Mouse (Mus musculus) ES-E14 (cell line): ENCODE data around the gene BC017158.

Experiments used
- HCFC1 ChIP-seq: IDR thresholded peaks from 2 replicates; pipeline ENCODE4 v1.6.1; 2012; ENCODE audit warnings: low read length, inconsistent platforms, borderline replicate concordance; ENCODE audit not compliant: insufficient read depth
- MAFK ChIP-seq: IDR thresholded peaks from 2 replicates; pipeline ENCODE4 v1.6.1; 2014; ENCODE audit warnings: mild to moderate bottlenecking, low read depth, low read length, inconsistent platforms; ENCODE audit not compliant: insufficient read depth
- ZC3H11A ChIP-seq: IDR thresholded peaks from 2 replicates; pipeline ENCODE4 v1.6.1; 2012; ENCODE audit warnings: low read depth, mild to moderate bottlenecking, inconsistent platforms, low read length, borderline replicate concordance
- ZNF384 ChIP-seq: IDR thresholded peaks from 2 replicates; pipeline ENCODE4 v1.6.1; 2012; ENCODE audit warnings: low read depth, low read length, inconsistent platforms

GRCm38 (mm10) chr7:128242331-128242730 is 55.6 kb downstream of the BC017158 start:
- TF ChIP-seq HCFC1 (no peak), ZNF384 (no peak), MAFK (no peak), ZC3H11A (no peak)
